Mouse (Mus musculus) telencephalon, adult 2 months (tissue): ENCODE data around the gene Grk4.
"Not testable (repeated sequence)": the region's sequence is repeated elsewhere in the genome, so short reads cannot be mapped to it uniquely, and the experiment has no call there.

Experiments
- DNase-seq: peaks from one replicate; pipeline ENCODE4 v3.0.0-alpha.2; 2011; ENCODE audit warnings: low read depth, low spot score

The Grk4 gene

GRCm38 (mm10) chr5:34708436-34708835 lies 48.3 kb downstream of the Grk4 start:
- DNase-seq, result no peak

GRCm38 (mm10) chr5:34714371-34714770 lies 54.2 kb downstream of the Grk4 start:
- DNase-seq, result not testable (repeated sequence)

GRCm38 (mm10) chr5:34714816-34715215 lies 54.6 kb downstream of the Grk4 start:
- no peak for DNase-seq

- DNase-seq, result no peak
These were observed 69.0 kb downstream of the Grk4 start for GRCm38 (mm10) chr5:34729141-34729540.

- no peak for DNase-seq
These were observed 70.1 kb downstream of the Grk4 start for GRCm38 (mm10) chr5:34730255-34730654.

GRCm38 (mm10) chr5:34751477-34751876 lies 91.3 kb downstream of the Grk4 start:
- DNase-seq, result no peak

- no peak for DNase-seq
These were observed 98.6 kb downstream of the Grk4 start for GRCm38 (mm10) chr5:34758762-34759161.

- DNase-seq, result no peak
These were observed 100.8 kb downstream of the Grk4 start for GRCm38 (mm10) chr5:34760850-34761508.

- DNase-seq, result peak; percentile 97
These were observed 101.3 kb downstream of the Grk4 start, which contains the start of gene Htt for GRCm38 (mm10) chr5:34761509-34761908. Htt (plus strand) TSS chr5:34761740.

GRCm38 (mm10) chr5:34761934-34762611 lies 101.9 kb downstream of the Grk4 start:
- peak; percentile 33 for DNase-seq

GRCm38 (mm10) chr5:34771818-34772217 lies 111.6 kb downstream of the Grk4 start:
- DNase-seq, result no peak

- DNase-seq, result no peak
These were observed 112.6 kb downstream of the Grk4 start for GRCm38 (mm10) chr5:34772696-34773245.

GRCm38 (mm10) chr5:34773392-34773791 lies 113.2 kb downstream of the Grk4 start:
- DNase-seq, result no peak

GRCm38 (mm10) chr5:34785027-34785426 lies 124.8 kb downstream of the Grk4 start:
- no peak for DNase-seq

- no peak for DNase-seq
These were observed 131.0 kb downstream of the Grk4 start for GRCm38 (mm10) chr5:34791141-34791540.

- no peak for DNase-seq
These were observed 140.2 kb downstream of the Grk4 start for GRCm38 (mm10) chr5:34800292-34800953.
